In genomic region chr6:120585118-120585940, GRCm38 (mm10) we compare ENCODE assay signal across 10 mouse cellular contexts. TPM values are rescaled to one million over a fixed set of nuclear protein-coding genes. Genes with fewer than 3 reads are reported as not detected.
DNase-seq lines count a peak whose midpoint lies in the region; TF ChIP-seq lines count a peak whose summit lies in the region.
"Had no signal": no experiment of that assay in that cellular context is flagged by ENCODE, and none has a peak within 500 bp of the region (broad histone marks: within the 10 kb centered on the region; RNA-seq: fewer than 3 reads in every experiment).

No protein-coding gene starts in this region.

- TF ChIP-seq CTCF in gastrocnemius, adult 2 months (IDR thresholded peaks at IDR 0.05): no peak

- DNase-seq in gastrocnemius, adult 2 months: peak; percentile 51
- no peak for DNase-seq in gastrocnemius, postnatal 10 days
- DNase-seq in spleen, postnatal 36 days (ENCODE audit: low spot score in 2 of 2): peak; percentile 50 to 55
- no peak for DNase-seq in spleen, adult 18-20 months
- no peak for DNase-seq in limb, embryonic 10.5 days (ENCODE audit: low spot score)
- DNase-seq in splenic B cell, adult 2 months (ENCODE audit: low read depth, low spot score): peak; percentile 46
- DNase-seq in heart, adult 9 months (ENCODE audit: low spot score in 2 of 2): no peak
- DNase-seq in urinary bladder, postnatal 25 days (ENCODE audit: low spot score): no peak
- DNase-seq: gastrocnemius, postnatal 25 days; liver had no signal

- H3K4me1 ChIP-seq in limb, embryonic 10.5 days: peaks cover 34% of the 10 kb centered on the region

- no peaks in the 10 kb centered on the region for H3K36me3 ChIP-seq in limb, embryonic 10.5 days
- H3K36me3 ChIP-seq in splenic B cell, adult 2 months (ENCODE audit: control insufficient read depth, insufficient read depth, low read length, poor library complexity, severe bottlenecking): no peaks in the 10 kb centered on the region

- H3K4me3 ChIP-seq in gastrocnemius, adult 2 months: no peak overlapping the region
- H3K4me3 ChIP-seq in limb, embryonic 10.5 days: no peak overlapping the region

- peak overlapping the region; percentile 73 for H3K27ac ChIP-seq in gastrocnemius, adult 2 months
- H3K27ac ChIP-seq in limb, embryonic 10.5 days: peak overlapping the region; percentile 69

- H3K9me3 ChIP-seq in limb, embryonic 10.5 days (replicated peaks): no peaks in the 10 kb centered on the region

- 57% methylated on average over 9 of the region's 9 CpGs for WGBS in limb, embryonic 10.5 days

- H3K27me3 ChIP-seq in limb, embryonic 10.5 days (ENCODE audit: low read depth, poor library complexity, severe bottlenecking): no peaks in the 10 kb centered on the region
- H3K27me3 ChIP-seq in splenic B cell, adult 2 months (ENCODE audit: control insufficient read depth, insufficient read depth, low read length, poor library complexity, severe bottlenecking): no peaks in the 10 kb centered on the region

- intact Hi-C loops in gastrocnemius, adult 2 months (cut with DNase I): no loop called here

RNA-seq across cellular contexts. Expression of gene Hdhd5, which starts 54.2 kb away (rescaled TPM):
- total RNA-seq in gastrocnemius, adult 2 months (2021): 10 to 100 TPM; 19.4 to 28.5 TPM
- total RNA-seq in gastrocnemius, postnatal 10 days (2021): 10 to 100 TPM; 16.8 to 18.4 TPM
- polyA plus RNA-seq in limb, embryonic 10.5 days (2016; fragmentation: Nextera tagmentation; extraction: Ambion mirVana): 24.4 and 26.3 TPM in 2 replicates

Comparison
In these comparisons a context has a peak if more than half of its experiments do, and no peak if none do; other contexts are left out.
1. DNase-seq: peak in gastrocnemius, adult 2 months (single experiment), spleen, postnatal 36 days (2 of 2) and splenic B cell, adult 2 months (single experiment); none in gastrocnemius, postnatal 10 days (single experiment), spleen, adult 18-20 months (0 of 2), limb, embryonic 10.5 days (single experiment), heart, adult 9 months (0 of 2) and urinary bladder, postnatal 25 days (single experiment).